Mouse (Mus musculus) hindbrain, embryonic 14.5 days (tissue): Measurements from ENCODE around the gene Prickle1. TPM values are rescaled to one million over a fixed set of nuclear protein-coding genes. Genes with fewer than 3 reads are reported as not detected.
A peak's percentile ranks its signal among the peaks of the same experiment; 100 is the strongest.

Experiments used
- ATAC-seq: fragments of 200-750 bp; cut with Nextera tagmentation; 2 replicates; pipeline ENCODE4 v1.8.0; 2017; ENCODE audit warnings: moderate number of reproducible peaks, mild to moderate bottlenecking, moderate TSS enrichment, moderate library complexity; ENCODE audit not compliant: low FRiP score
- DNase-seq: peaks from one replicate; pipeline ENCODE4 v3.0.0-alpha.2; 2015; ENCODE audit warnings: low spot score
- H3K27ac ChIP-seq: fragments of 300-500 bp; sonication (generic); 2 replicates; pipeline ENCODE4 v1.5.1; 2014; ENCODE audit warnings: mild to moderate bottlenecking, moderate library complexity
- H3K27me3 ChIP-seq: fragments of 300-500 bp; sonication (generic); 2 replicates; pipeline ENCODE4 v1.6.1; 2014; ENCODE audit warnings: mild to moderate bottlenecking, low read length, mixed read lengths; ENCODE audit not compliant: control insufficient read depth, insufficient read depth
- H3K36me3 ChIP-seq: fragments of 300-500 bp; sonication (generic); replicated peaks from 2 replicates; pipeline ENCODE4 v1.6.1; 2014; ENCODE audit not compliant: control insufficient read depth, insufficient read depth
- H3K4me1 ChIP-seq: fragments of 300-500 bp; sonication (generic); replicated peaks from 2 replicates; pipeline ENCODE4 v1.6.1; 2014; ENCODE audit warnings: antibody characterized with exemption, low read length, mixed read lengths; ENCODE audit not compliant: control insufficient read depth, insufficient read depth
- H3K4me2 ChIP-seq: fragments of 300-500 bp; sonication (generic); replicated peaks from 2 replicates; pipeline ENCODE4 v1.6.1; 2014; ENCODE audit warnings: mild to moderate bottlenecking, moderate library complexity
- H3K4me3 ChIP-seq: fragments of 300-500 bp; sonication (generic); replicated peaks from 2 replicates; pipeline ENCODE4 v1.5.1; 2014; ENCODE audit warnings: mild to moderate bottlenecking, low read length
- H3K9ac ChIP-seq: fragments of 300-500 bp; sonication (generic); 2 replicates; pipeline ENCODE4 v1.6.1; 2014
- H3K9me3 ChIP-seq: fragments of 300-500 bp; sonication (generic); 2 replicates; pipeline ENCODE4 v1.6.1; 2016; ENCODE audit warnings: low read length; ENCODE audit not compliant: control insufficient read depth
- WGBS: fragments of 180-500 bp; shearing (Covaris S2); extraction: QIAGEN DNeasy Blood & Tissue Kit; methylation state at CpG from one replicate; pipeline ENCODE4 v1.1.7; 2014; 5-methylcytosine and 5-hydroxymethylcytosine counted together
- polyA plus RNA-seq: library from polyadenylated mRNA; unstranded; fragments of >200 nt; fragmentation: Nextera tagmentation; extraction: Ambion mirVana; gene quantifications from 2 replicates; pipeline ENCODE4 v1.2.1, GENCODE M21; 2014

Prickle1 gene
- polyA plus RNA-seq, 1 experiment from 2014 or later, result 27.2 TPM

GRCm38 (mm10) chr15:93519836-93520826, 75.6 kb downstream of the Prickle1 start:
- H3K4me2 ChIP-seq, result peak overlapping the region; percentile 96
- no peaks in the 10 kb centered on the region for H3K9me3 ChIP-seq
- no peak for ATAC-seq
- H3K36me3 ChIP-seq, result no peaks in the 10 kb centered on the region
- peak overlapping the region; percentile 73 for H3K4me3 ChIP-seq
- WGBS, result 9% methylated on average over 17 of the region's 17 CpGs
- no peak for DNase-seq
- H3K9ac ChIP-seq, result peak overlapping the region; percentile 66; the same call in 1 of the 2 replicates
- 0 out of 2 replicates have a peak overlapping the region, but pooled peaks have one; percentile 71 for H3K27ac ChIP-seq
- H3K4me1 ChIP-seq, result peaks cover 15% of the 10 kb centered on the region
- H3K27me3 ChIP-seq, result peaks cover 26% of the 10 kb centered on the region

- peak overlapping the region; percentile 71 for H3K27ac ChIP-seq
- peaks cover 26% of the 10 kb centered on the region for H3K27me3 ChIP-seq
- under 1% methylated on average over 80 of the region's 85 CpGs for WGBS
- H3K36me3 ChIP-seq, result no peaks in the 10 kb centered on the region
- H3K9ac ChIP-seq, result peak overlapping the region; percentile 66
- peak; percentile 67 for DNase-seq
- peak; percentile 91 for ATAC-seq
- H3K4me2 ChIP-seq, result peak overlapping the region; percentile 96
- H3K4me1 ChIP-seq, result peaks cover 15% of the 10 kb centered on the region
- H3K4me3 ChIP-seq, result peak overlapping the region; percentile 73
- H3K9me3 ChIP-seq, result no peaks in the 10 kb centered on the region
Observed at GRCm38 (mm10) chr15:93518941-93519835, 76.5 kb downstream of the Prickle1 start.

- DNase-seq (no peak), ATAC-seq (no peak)
- Histone ChIP-seq H3K36me3 (no peaks in the 10 kb centered on the region), H3K4me3 (peak overlapping the region; percentile 73), H3K27ac (peak overlapping the region; percentile 71; the same call in 1 of the 2 replicates), H3K27me3 (peaks cover 26% of the 10 kb centered on the region), H3K9ac (peak overlapping the region; percentile 66; the same call in 1 of the 2 replicates), H3K4me1 (peaks cover 15% of the 10 kb centered on the region), H3K4me2 (peak overlapping the region; percentile 96), H3K9me3 (no peaks in the 10 kb centered on the region)
- 3% methylated on average over 23 of the region's 23 CpGs for WGBS
Observed at GRCm38 (mm10) chr15:93518143-93518902, 77.4 kb downstream of the Prickle1 start.

- no peaks in the 10 kb centered on the region for H3K36me3 ChIP-seq
- 70% methylated on average over 11 of the region's 11 CpGs for WGBS
- no peak overlapping the region for H3K9ac ChIP-seq
- H3K27me3 ChIP-seq, result peaks cover 19% of the 10 kb centered on the region
- H3K9me3 ChIP-seq, result no peaks in the 10 kb centered on the region
- H3K4me1 ChIP-seq, result peaks cover 18% of the 10 kb centered on the region
- no peak overlapping the region for H3K4me3 ChIP-seq
- no peak for ATAC-seq
- 0 out of 2 replicates have a peak overlapping the region, but pooled peaks have one; percentile 96 for H3K4me2 ChIP-seq
- no peak overlapping the region for H3K27ac ChIP-seq
- no peak for DNase-seq
Observed at GRCm38 (mm10) chr15:93517022-93517565, 78.6 kb downstream of the Prickle1 start.

GRCm38 (mm10) chr15:93515316-93515715, 80.4 kb downstream of the Prickle1 start:
- Histone ChIP-seq H3K27me3 (peaks cover 9% of the 10 kb centered on the region), H3K4me1 (peaks cover 33% of the 10 kb centered on the region), H3K27ac (no peak overlapping the region), H3K4me3 (no peak overlapping the region), H3K4me2 (no peak overlapping the region), H3K9ac (no peak overlapping the region), H3K36me3 (no peaks in the 10 kb centered on the region), H3K9me3 (no peaks in the 10 kb centered on the region)
- DNase-seq (no peak), ATAC-seq (no peak)
- 69% methylated on average over 9 of the region's 9 CpGs for WGBS

GRCm38 (mm10) chr15:93513939-93514341, 81.8 kb downstream of the Prickle1 start:
- ATAC-seq (no peak), DNase-seq (no peak)
- Histone ChIP-seq H3K9ac (no peak overlapping the region; the same call in 1 of the 2 replicates), H3K4me3 (no peak overlapping the region), H3K9me3 (no peaks in the 10 kb centered on the region), H3K4me2 (peak overlapping the region; percentile 25; the same call in 1 of the 2 replicates), H3K36me3 (no peaks in the 10 kb centered on the region), H3K4me1 (peaks cover 30% of the 10 kb centered on the region), H3K27ac (no peak overlapping the region), H3K27me3 (peaks cover 9% of the 10 kb centered on the region)
- WGBS, result 4% methylated on average over 10 of the region's 10 CpGs

GRCm38 (mm10) chr15:93512437-93512836, 83.3 kb downstream of the Prickle1 start:
- H3K9ac ChIP-seq, result no peak overlapping the region
- H3K4me1 ChIP-seq, result peaks cover 22% of the 10 kb centered on the region
- H3K27me3 ChIP-seq, result no peaks in the 10 kb centered on the region; the same call in 1 of the 2 replicates
- H3K36me3 ChIP-seq, result peaks cover under 1% of the 10 kb centered on the region; the same call in 1 of the 2 replicates
- H3K9me3 ChIP-seq, result no peaks in the 10 kb centered on the region
- no peak overlapping the region for H3K4me3 ChIP-seq
- DNase-seq (no peak), ATAC-seq (no peak)
- 36% methylated on average over 9 of the region's 9 CpGs for WGBS
- no peak overlapping the region for H3K27ac ChIP-seq
- H3K4me2 ChIP-seq, result no peak overlapping the region

GRCm38 (mm10) chr15:93510690-93511336, 84.9 kb downstream of the Prickle1 start:
- Histone ChIP-seq H3K9me3 (no peaks in the 10 kb centered on the region), H3K9ac (peak overlapping the region; percentile 36; the same call in 1 of the 2 replicates), H3K4me2 (peak overlapping the region; percentile 7; the same call in 1 of the 2 replicates), H3K36me3 (peaks cover 10% of the 10 kb centered on the region; the same call in 1 of the 2 replicates), H3K4me1 (peaks cover 22% of the 10 kb centered on the region), H3K4me3 (no peak overlapping the region), H3K27ac (peak overlapping the region; percentile 64), H3K27me3 (no peaks in the 10 kb centered on the region; the same call in 1 of the 2 replicates)
- WGBS, result 24% methylated on average over 12 of the region's 12 CpGs
- no peak for DNase-seq
- peak; percentile 48; the same call in 1 of the 2 replicates for ATAC-seq
